26 mouse cellular contexts compared by ENCODE assay signal in the genomic region with DNA sequence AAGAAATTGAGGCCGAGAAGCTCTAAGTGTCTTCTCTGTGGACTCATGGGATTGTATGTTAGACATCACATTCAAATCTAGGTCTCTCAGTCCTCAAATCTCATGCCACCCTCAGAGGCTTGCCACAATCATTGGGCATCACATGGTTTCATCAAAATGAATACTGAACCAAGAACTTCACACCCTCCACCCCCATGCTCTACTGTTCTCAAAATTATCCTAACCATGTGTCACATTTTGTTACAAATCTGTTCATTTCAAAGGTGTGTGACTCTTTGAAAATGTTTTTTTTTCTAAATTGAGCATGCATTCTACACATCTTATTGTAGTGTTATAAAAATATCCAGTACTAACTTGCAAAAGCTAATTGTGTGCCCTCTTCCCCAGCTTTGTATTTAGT.
DNase-seq lines count a peak whose midpoint lies in the region; TF ChIP-seq lines count a peak whose summit lies in the region.
"Had no signal": no experiment of that assay in that cellular context is flagged by ENCODE, and none has a peak within 500 bp of the region (broad histone marks: within the 10 kb centered on the region; RNA-seq: fewer than 3 reads in every experiment).

No protein-coding gene starts in this region.

- H3K27ac ChIP-seq in left cerebral cortex, adult 2 months: no peak overlapping the region
- H3K27ac ChIP-seq in layer of hippocampus, adult 2 months: no peak overlapping the region
- no peak overlapping the region for H3K27ac ChIP-seq in kidney, adult 2 months (ENCODE audit: insufficient read depth, low read depth, low read length)
- H3K27ac ChIP-seq: embryonic facial prominence, embryonic 10.5 days; forebrain, embryonic 15.5 days; gastrocnemius, adult 2 months; heart, embryonic 15.5 days; hindbrain, embryonic 13.5 days; kidney, postnatal 0 days; liver, embryonic 13.5 days; midbrain, embryonic 15.5 days; neural tube, embryonic 12.5 days had no signal

- no peak for TF ChIP-seq CTCF in left cerebral cortex, adult 2 months (IDR thresholded peaks at IDR 0.05)
- no peak for TF ChIP-seq CTCF in layer of hippocampus, adult 2 months (conservative IDR thresholded peaks at IDR 0.05)
- TF ChIP-seq CTCF in kidney, adult 2 months (conservative IDR thresholded peaks at IDR 0.05; ENCODE audit: insufficient read depth, insufficient read length, low read depth, low read length): no peak

- no peaks in the 10 kb centered on the region for H3K4me1 ChIP-seq in kidney, adult 2 months (ENCODE audit: control insufficient read depth, insufficient read depth, low read length)
- H3K4me1 ChIP-seq: embryonic facial prominence, embryonic 10.5 days; heart, embryonic 15.5 days; liver, embryonic 13.5 days; midbrain, embryonic 15.5 days; neural tube, embryonic 12.5 days had no signal

- H3K27me3 ChIP-seq in kidney, adult 2 months (replicated peaks; ENCODE audit: control insufficient read depth, insufficient read depth, low read length): no peaks in the 10 kb centered on the region
- H3K27me3 ChIP-seq: forebrain, embryonic 15.5 days; heart, embryonic 15.5 days; hindbrain, embryonic 13.5 days; liver, embryonic 13.5 days; megakaryocyte, embryonic 14.5 days; midbrain, embryonic 15.5 days; neural tube, embryonic 12.5 days had no signal

- no peaks in the 10 kb centered on the region for H3K36me3 ChIP-seq in kidney, adult 2 months (ENCODE audit: control insufficient read depth, insufficient read depth, low read length)
- H3K36me3 ChIP-seq: embryonic facial prominence, embryonic 10.5 days; forebrain, embryonic 15.5 days; heart, embryonic 15.5 days; hindbrain, embryonic 13.5 days; liver, embryonic 13.5 days; midbrain, embryonic 15.5 days; neural tube, embryonic 12.5 days had no signal

- no peak for TF ChIP-seq POLR2A in kidney, adult 2 months (IDR thresholded peaks at IDR 0.05; ENCODE audit: low read depth, low read length)

- peak; percentile 17 for DNase-seq in left cerebral cortex, adult 11 months (ENCODE audit: low spot score)
- no peak for DNase-seq in left cerebral cortex, adult 2 months (ENCODE audit: extremely low spot score in 1 of 2, low spot score in 2 of 2)
- peak; percentile 79 for DNase-seq in brain, adult 2 months (ENCODE audit: low read depth, low spot score)
- peak; percentile 28 to 41 for DNase-seq in layer of hippocampus, adult 2 months (ENCODE audit: low spot score in 2 of 2)
- DNase-seq in left cerebral cortex, postnatal 36 days (ENCODE audit: low spot score in 2 of 2): peak; percentile 22 to 28
- DNase-seq in kidney, adult 2 months: no peak
- no peak for DNase-seq in kidney, postnatal 14 days
- DNase-seq in lung, postnatal 25 days (ENCODE audit: low spot score): no peak
- DNase-seq: adrenal gland, postnatal 25 days; cerebellum, adult 9-11 months; gastrocnemius, adult 2 months; heart, postnatal 36 days; kidney, adult 18-20 months; liver, embryonic 13.5 days; lung, adult 2 months; lung, postnatal 14 days; retina, postnatal 1 day; thymus, postnatal 36 days had no signal

- intact Hi-C loops in left cerebral cortex, adult 2 months (cut with DNase I): loop anchor here (2.0 to 5.0 kb wide), 2 partner anchors 124 to 203 kb away; no protein-coding TSS in a partner anchor
- intact Hi-C loops in left cerebral cortex, postnatal 36 days (cut with DNase I): loop anchor here (10.0 kb wide), 1 partner anchor 121 kb away; no protein-coding TSS in a partner anchor

- H3K4me3 ChIP-seq in left cerebral cortex, adult 2 months: no peak overlapping the region
- no peak overlapping the region for H3K4me3 ChIP-seq in layer of hippocampus, adult 2 months
- H3K4me3 ChIP-seq in kidney, adult 2 months (ENCODE audit: insufficient read depth, low read depth, low read length): no peak overlapping the region
- H3K4me3 ChIP-seq: embryonic facial prominence, embryonic 10.5 days; forebrain, embryonic 15.5 days; gastrocnemius, adult 2 months; heart, embryonic 15.5 days; hindbrain, embryonic 13.5 days; liver, embryonic 13.5 days; megakaryocyte, embryonic 14.5 days; midbrain, embryonic 15.5 days; neural tube, embryonic 12.5 days had no signal

- WGBS in kidney, adult 2 months: 92% methylated on average over 1 of the region's 1 CpGs

Comparison
In these comparisons a context has a peak if more than half of its experiments do, and no peak if none do; other contexts are left out.
1. DNase-seq: peak in left cerebral cortex, adult 11 months (single experiment), brain, adult 2 months (single experiment), layer of hippocampus, adult 2 months (2 of 2) and left cerebral cortex, postnatal 36 days (2 of 2); none in left cerebral cortex, adult 2 months (0 of 2), kidney, adult 2 months (single experiment), kidney, postnatal 14 days (single experiment) and lung, postnatal 25 days (single experiment).